Mouse (Mus musculus): ENCODE results near the gene Ccdc88c.
A peak's percentile ranks its signal among the peaks of the same experiment; 100 is the strongest.

DNA sequence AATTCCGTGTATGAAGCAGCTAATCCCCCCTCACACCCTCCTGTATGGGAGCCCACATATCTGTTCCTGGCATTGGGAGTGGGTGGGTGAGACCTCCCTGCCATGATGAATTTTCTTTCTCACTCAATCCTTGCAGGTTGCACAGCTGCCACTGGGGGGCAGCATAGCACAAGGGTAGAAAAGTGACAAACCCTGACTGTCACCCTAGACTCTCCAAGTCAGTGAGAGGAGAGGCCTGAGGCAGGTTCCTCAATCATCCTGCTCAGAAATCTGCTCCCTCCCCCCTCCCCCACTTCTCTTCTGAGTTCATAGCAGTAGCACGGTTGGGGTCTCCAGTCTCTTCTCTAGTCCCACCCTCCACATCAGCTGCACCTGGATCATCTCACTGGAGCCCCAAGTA is 92.7 kb downstream of the Ccdc88c start:
- peak; percentile 65 for TF ChIP-seq CTCF (IDR thresholded peaks at IDR 0.05; ENCODE audit: control insufficient read depth, insufficient read depth, insufficient read length)
- no peak for TF ChIP-seq USF1 (IDR thresholded peaks at IDR 0.05; ENCODE audit: low read depth)
- TF ChIP-seq FOSL1 (IDR thresholded peaks at IDR 0.05; ENCODE audit: insufficient read depth, low read length, poor library complexity, severe bottlenecking), result no peak

All from C2C12 (cell line).